Mouse (Mus musculus) limb, embryonic 13.5 days (tissue): ENCODE data around the gene Crocc2. TPM values are rescaled to one million over a fixed set of nuclear protein-coding genes. Genes with fewer than 3 reads are reported as not detected.
"Not testable (repeated sequence)": the region's sequence is repeated elsewhere in the genome, so short reads cannot be mapped to it uniquely, and the experiment has no call there.

ENCODE experiments used
- ATAC-seq: fragments of 200-750 bp; cut with Nextera tagmentation; 2 replicates; pipeline ENCODE4 v1.8.0; 2017; ENCODE audit warnings: low read depth, moderate number of reproducible peaks, moderate TSS enrichment; ENCODE audit not compliant: low FRiP score
- H3K27ac ChIP-seq: fragments of 300-500 bp; sonication (generic); 2 replicates; pipeline ENCODE4 v1.5.1; 2015; ENCODE audit warnings: inconsistent platforms, mild to moderate bottlenecking, moderate library complexity
- H3K27me3 ChIP-seq: fragments of 300-500 bp; sonication (generic); 2 replicates; pipeline ENCODE4 v1.6.1; 2015; ENCODE audit warnings: mild to moderate bottlenecking, inconsistent platforms
- H3K36me3 ChIP-seq: fragments of 300-500 bp; sonication (generic); 2 replicates; pipeline ENCODE4 v1.6.1; 2015; ENCODE audit warnings: inconsistent platforms, mild to moderate bottlenecking, moderate library complexity
- H3K4me1 ChIP-seq: fragments of 300-500 bp; sonication (generic); 2 replicates; pipeline ENCODE4 v1.6.1; 2015; ENCODE audit warnings: inconsistent platforms
- H3K4me2 ChIP-seq: fragments of 300-500 bp; sonication (generic); replicated peaks from 2 replicates; pipeline ENCODE4 v1.6.1; 2015; ENCODE audit warnings: inconsistent platforms, mild to moderate bottlenecking, moderate library complexity
- H3K4me3 ChIP-seq: fragments of 300-500 bp; sonication (generic); 2 replicates; pipeline ENCODE4 v1.5.1; 2015; ENCODE audit warnings: moderate library complexity, mild to moderate bottlenecking, inconsistent platforms
- H3K9ac ChIP-seq: fragments of 300-500 bp; sonication (generic); 2 replicates; pipeline ENCODE4 v1.6.1; 2015; ENCODE audit warnings: mild to moderate bottlenecking, inconsistent platforms
- H3K9me3 ChIP-seq: fragments of 300-500 bp; sonication (generic); 2 replicates; pipeline ENCODE4 v1.6.1; 2016; ENCODE audit warnings: inconsistent platforms
- WGBS: fragments of 180-500 bp; shearing (Covaris S2); methylation state at CpG from one replicate; pipeline ENCODE4 v1.1.7; 2015; 5-methylcytosine and 5-hydroxymethylcytosine counted together
- polyA plus RNA-seq: library from polyadenylated mRNA; unstranded; fragments of >200 nt; fragmentation: Nextera tagmentation; extraction: Ambion mirVana; gene quantifications from 2 replicates; pipeline ENCODE4 v1.2.1, GENCODE M21; 2015

Gene Crocc2
- polyA plus RNA-seq, 1 experiment from 2014 or later, result 0.31 TPM

DNA sequence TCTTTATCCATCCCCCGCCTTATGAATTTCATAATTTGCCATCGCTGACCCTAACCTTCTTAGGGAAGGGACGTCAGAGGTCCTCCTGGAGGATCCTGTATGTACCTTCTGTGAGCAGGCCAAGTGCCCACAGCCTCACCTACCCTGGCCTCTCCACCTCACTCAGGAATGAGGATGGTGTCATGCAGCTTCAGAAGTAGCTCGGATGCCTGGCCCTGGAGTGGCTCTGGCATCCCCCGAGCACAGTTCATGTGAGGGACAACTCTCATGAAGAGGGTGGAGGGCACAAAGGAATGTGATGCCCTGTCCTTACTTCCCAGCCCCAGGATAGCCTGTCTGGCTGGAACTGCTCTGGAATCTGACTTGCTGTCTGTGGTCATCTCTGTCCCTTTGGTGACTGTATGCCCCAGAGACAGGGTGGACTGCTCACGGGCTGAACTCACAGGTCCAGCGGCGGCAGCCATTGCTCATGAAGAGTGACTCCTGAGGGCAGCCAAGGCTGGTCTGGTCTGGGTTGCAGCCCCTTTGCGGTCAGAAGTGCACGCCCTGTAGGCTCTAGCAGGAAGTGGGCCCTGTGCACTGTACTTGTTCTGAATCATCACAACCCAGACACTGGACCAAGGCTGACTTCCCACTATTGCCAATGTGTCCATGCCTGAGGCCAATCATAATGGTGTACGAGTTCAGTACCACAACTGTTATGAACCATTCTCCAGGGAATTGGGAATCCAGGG lies 2.0 kb upstream of the Crocc2 start:
- Histone ChIP-seq H3K4me3 (no peak overlapping the region), H3K9me3 (no peaks in the 10 kb centered on the region), H3K4me1 (no peaks in the 10 kb centered on the region), H3K27ac (no peak overlapping the region), H3K27me3 (no peaks in the 10 kb centered on the region), H3K36me3 (no peaks in the 10 kb centered on the region), H3K4me2 (no peak overlapping the region), H3K9ac (no peak overlapping the region)
- no peak for ATAC-seq
- WGBS, result 84% methylated on average over 11 of the region's 11 CpGs

- ATAC-seq, result no peak
- Histone ChIP-seq H3K9ac (no peak overlapping the region), H3K27ac (no peak overlapping the region), H3K36me3 (no peaks in the 10 kb centered on the region), H3K9me3 (no peaks in the 10 kb centered on the region), H3K4me2 (no peak overlapping the region), H3K27me3 (peaks cover 3% of the 10 kb centered on the region; the same call in 1 of the 2 replicates), H3K4me1 (peaks cover 42% of the 10 kb centered on the region), H3K4me3 (no peak overlapping the region)
- 65% methylated on average over 4 of the region's 4 CpGs for WGBS
Observed at GRCm38 (mm10) chr1:93173665-93174064, 5.1 kb downstream of the Crocc2 start.

DNA sequence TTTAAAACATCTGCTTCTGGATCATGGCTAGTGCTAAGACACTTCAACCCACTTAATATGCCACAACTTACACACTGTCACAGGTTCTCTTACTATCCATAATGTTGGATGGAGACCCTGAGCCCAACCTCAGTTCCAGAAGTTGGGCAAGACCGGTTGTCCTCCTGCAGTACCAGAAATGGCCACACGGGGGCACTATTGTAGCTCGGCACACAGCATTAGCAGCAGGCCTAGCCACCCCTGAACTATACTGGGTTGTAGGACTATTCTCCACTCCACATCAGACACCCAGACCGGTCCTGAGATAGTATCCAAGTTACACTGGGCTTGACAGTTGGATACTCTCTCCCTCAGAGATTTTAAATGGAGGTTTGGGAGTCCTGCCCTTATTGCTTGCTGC lies 5.9 kb downstream of the Crocc2 start:
- H3K4me1 ChIP-seq, result peaks cover 44% of the 10 kb centered on the region
- peaks cover 3% of the 10 kb centered on the region; the same call in 1 of the 2 replicates for H3K27me3 ChIP-seq
- H3K27ac ChIP-seq, result no peak overlapping the region
- peak; percentile 49 for ATAC-seq
- WGBS, result 0% methylated on average over 4 of the region's 4 CpGs
- no peak overlapping the region for H3K4me2 ChIP-seq
- H3K36me3 ChIP-seq, result no peaks in the 10 kb centered on the region
- no peak overlapping the region for H3K9ac ChIP-seq
- no peaks in the 10 kb centered on the region for H3K9me3 ChIP-seq
- H3K4me3 ChIP-seq, result no peak overlapping the region

GRCm38 (mm10) chr1:93175849-93176248 lies 7.3 kb downstream of the Crocc2 start:
- Histone ChIP-seq H3K9me3 (no peaks in the 10 kb centered on the region), H3K27ac (peak overlapping the region; percentile 94; the same call in 1 of the 2 replicates), H3K36me3 (no peaks in the 10 kb centered on the region), H3K4me3 (peak overlapping the region; percentile 38), H3K4me1 (peaks cover 44% of the 10 kb centered on the region), H3K27me3 (peaks cover 3% of the 10 kb centered on the region; the same call in 1 of the 2 replicates), H3K9ac (peak overlapping the region; percentile 56; the same call in 1 of the 2 replicates), H3K4me2 (peak overlapping the region; percentile 71)
- 8% methylated on average over 6 of the region's 6 CpGs for WGBS
- ATAC-seq, result no peak

- H3K27me3 ChIP-seq, result peaks cover 3% of the 10 kb centered on the region; the same call in 1 of the 2 replicates
- H3K36me3 ChIP-seq, result no peaks in the 10 kb centered on the region
- peak overlapping the region; percentile 56 for H3K9ac ChIP-seq
- H3K27ac ChIP-seq, result peak overlapping the region; percentile 94
- H3K9me3 ChIP-seq, result no peaks in the 10 kb centered on the region
- peaks cover 44% of the 10 kb centered on the region for H3K4me1 ChIP-seq
- peak overlapping the region; percentile 71 for H3K4me2 ChIP-seq
- 1% methylated on average over 41 of the region's 44 CpGs for WGBS
- peak; percentile 80 for ATAC-seq
- peak overlapping the region; percentile 38 for H3K4me3 ChIP-seq
Observed at GRCm38 (mm10) chr1:93176525-93177332, 8.2 kb downstream of the Crocc2 start.

DNA sequence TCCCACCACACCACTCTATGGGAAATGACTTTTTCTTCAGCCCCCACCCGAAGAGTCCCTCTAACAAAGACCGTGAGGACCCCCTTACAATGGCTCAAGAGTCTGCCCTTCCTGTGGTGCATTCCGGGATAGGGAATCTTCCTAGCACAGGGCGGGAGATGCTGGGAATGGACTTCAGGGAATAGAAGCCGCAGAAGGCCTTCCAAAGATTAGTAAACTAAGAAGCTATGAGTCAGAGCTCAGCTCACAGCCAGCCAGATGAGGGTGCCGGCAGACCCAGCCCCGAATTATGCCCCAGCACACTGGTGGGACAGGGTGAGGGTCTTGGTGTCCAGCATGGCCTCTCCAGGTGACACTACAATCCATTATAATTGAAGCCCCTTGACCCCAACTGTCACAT lies 13.8 kb downstream of the Crocc2 start:
- no peak overlapping the region for H3K9ac ChIP-seq
- no peak overlapping the region for H3K27ac ChIP-seq
- peaks cover 31% of the 10 kb centered on the region for H3K4me1 ChIP-seq
- ATAC-seq, result no peak
- no peaks in the 10 kb centered on the region for H3K9me3 ChIP-seq
- 87% methylated on average over 7 of the region's 7 CpGs for WGBS
- no peak overlapping the region for H3K4me3 ChIP-seq
- no peaks in the 10 kb centered on the region for H3K27me3 ChIP-seq
- H3K36me3 ChIP-seq, result no peaks in the 10 kb centered on the region
- H3K4me2 ChIP-seq, result no peak overlapping the region

DNA sequence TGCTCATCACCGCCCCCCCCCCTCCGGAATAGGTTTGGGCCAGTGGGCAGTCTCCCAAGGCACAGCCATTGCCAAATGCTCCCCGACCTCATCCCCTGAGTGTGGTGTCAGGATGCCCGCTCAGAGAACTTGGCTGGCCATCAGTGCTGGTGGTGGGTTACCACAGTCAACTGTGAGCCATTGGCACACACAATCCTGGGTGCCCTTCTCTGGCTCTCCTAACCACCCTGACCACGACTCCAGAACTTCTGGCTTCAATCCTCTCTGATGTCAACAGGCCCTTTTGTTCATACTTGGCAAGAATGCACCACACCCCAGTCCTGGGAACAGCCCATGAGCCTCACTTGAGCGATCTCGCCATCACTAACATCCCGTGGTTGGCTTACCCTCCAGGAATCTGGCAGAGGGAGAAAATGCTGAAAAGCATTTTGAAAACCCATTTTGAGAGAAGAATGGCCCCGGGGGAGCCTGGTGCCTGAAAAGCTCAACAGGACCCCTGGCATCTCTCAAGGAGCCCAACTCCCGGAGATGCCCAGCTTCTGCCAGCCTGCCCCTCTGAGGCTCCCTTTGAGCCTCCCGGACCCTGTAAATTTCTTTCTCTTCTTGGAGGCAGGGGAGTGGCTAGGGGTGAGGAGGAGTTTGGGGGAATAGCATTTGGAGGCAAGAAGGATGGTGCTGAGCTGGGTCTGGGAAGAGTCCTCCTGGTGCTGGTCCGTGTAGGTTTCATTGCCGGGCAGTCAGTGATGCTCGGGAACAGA lies 15.7 kb downstream of the Crocc2 start:
- no peak overlapping the region for H3K4me3 ChIP-seq
- ATAC-seq, result no peak
- H3K27me3 ChIP-seq, result 0 out of 2 replicates have a peak, but pooled peaks cover 4% of the 10 kb centered on the region
- no peaks in the 10 kb centered on the region for H3K9me3 ChIP-seq
- WGBS, result 81% methylated on average over 14 of the region's 14 CpGs
- no peak overlapping the region for H3K27ac ChIP-seq
- no peak overlapping the region for H3K9ac ChIP-seq
- no peak overlapping the region for H3K4me2 ChIP-seq
- no peaks in the 10 kb centered on the region for H3K36me3 ChIP-seq
- H3K4me1 ChIP-seq, result peaks cover 16% of the 10 kb centered on the region; the same call in 1 of the 2 replicates

DNA sequence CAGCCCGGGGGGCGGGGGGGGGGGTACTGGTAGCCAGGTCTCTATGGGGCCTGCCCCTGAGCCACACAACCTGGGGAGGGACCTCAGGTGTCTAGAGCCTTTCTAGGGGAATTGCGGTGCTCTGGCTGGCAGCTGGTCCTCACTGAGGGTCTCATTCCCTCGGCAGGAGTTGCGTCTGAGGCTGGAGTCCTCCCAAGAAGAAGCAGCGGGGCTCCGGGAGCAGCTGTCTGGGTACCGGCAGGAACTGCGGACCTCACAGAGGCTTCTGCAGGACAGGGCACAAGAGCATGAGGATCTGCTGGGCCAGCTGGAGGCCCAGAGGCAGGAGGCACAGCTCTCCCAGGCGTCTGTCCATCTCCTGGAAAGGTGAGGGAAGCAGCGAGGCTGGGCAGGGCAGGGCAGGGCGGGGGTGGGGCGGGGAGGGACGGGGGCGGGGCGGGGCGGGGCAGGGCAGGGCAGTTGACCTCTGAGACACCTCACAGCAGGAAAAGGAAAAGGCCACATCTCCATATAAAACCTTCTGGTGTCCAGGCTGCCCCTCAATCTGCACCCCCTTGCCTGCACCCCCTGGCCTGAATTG lies 22.3 kb downstream of the Crocc2 start:
- no peaks in the 10 kb centered on the region for H3K36me3 ChIP-seq
- H3K9me3 ChIP-seq, result no peaks in the 10 kb centered on the region; the same call in 1 of the 2 replicates
- WGBS, result 2% methylated on average over 13 of the region's 17 CpGs
- H3K9ac ChIP-seq, result peak overlapping the region; percentile 43; the same call in 1 of the 2 replicates
- H3K4me2 ChIP-seq, result peak overlapping the region; percentile 28; the same call in 1 of the 2 replicates
- H3K27ac ChIP-seq, result no peak overlapping the region
- peaks cover 16% of the 10 kb centered on the region; the same call in 1 of the 2 replicates for H3K4me1 ChIP-seq
- peaks cover 17% of the 10 kb centered on the region for H3K27me3 ChIP-seq
- no peak overlapping the region for H3K4me3 ChIP-seq
- no peak for ATAC-seq

GRCm38 (mm10) chr1:93194961-93195360 lies 26.4 kb downstream of the Crocc2 start:
- ATAC-seq, result no peak
- no peak overlapping the region for H3K9ac ChIP-seq
- WGBS, result 93% methylated on average over 3 of the region's 3 CpGs

GRCm38 (mm10) chr1:93197454-93197853 lies 28.9 kb downstream of the Crocc2 start:
- H3K4me1 ChIP-seq, H3K9me3 ChIP-seq, H3K27ac ChIP-seq, H3K36me3 ChIP-seq, H3K27me3 ChIP-seq, H3K4me3 ChIP-seq, H3K9ac ChIP-seq, H3K4me2 ChIP-seq, ATAC-seq: not testable (repeated sequence)
- 80% methylated on average over 2 of the region's 2 CpGs for WGBS

More at GRCm38 (mm10) chr1:93194961-93195360, 26.4 kb downstream of the Crocc2 start:
- peaks cover 8% of the 10 kb centered on the region for H3K27me3 ChIP-seq
- H3K4me1 ChIP-seq, result 0 out of 2 replicates have a peak, but pooled peaks cover 6% of the 10 kb centered on the region
- H3K4me2 ChIP-seq, result no peak overlapping the region
- H3K36me3 ChIP-seq, result no peaks in the 10 kb centered on the region
- H3K4me3 ChIP-seq, result no peak overlapping the region
- H3K27ac ChIP-seq, result no peak overlapping the region
- no peaks in the 10 kb centered on the region; the same call in 1 of the 2 replicates for H3K9me3 ChIP-seq

GRCm38 (mm10) chr1:93197916-93198315 lies 29.4 kb downstream of the Crocc2 start:
- no peaks in the 10 kb centered on the region for H3K27me3 ChIP-seq
- H3K9ac ChIP-seq, result no peak overlapping the region
- no peaks in the 10 kb centered on the region; the same call in 1 of the 2 replicates for H3K9me3 ChIP-seq
- H3K36me3 ChIP-seq, result no peaks in the 10 kb centered on the region
- no peak overlapping the region for H3K27ac ChIP-seq
- ATAC-seq, result no peak
- no peak overlapping the region for H3K4me3 ChIP-seq
- H3K4me2 ChIP-seq, result no peak overlapping the region
- H3K4me1 ChIP-seq, result no peaks in the 10 kb centered on the region
- 71% methylated on average over 3 of the region's 3 CpGs for WGBS
